Mouse (Mus musculus) left cerebral cortex, postnatal 14 days (tissue): Measurements from ENCODE around the gene Dync1li1. TPM values are rescaled to one million over a fixed set of nuclear protein-coding genes. Genes with fewer than 3 reads are reported as not detected.
"Not testable (repeated sequence)": the region's sequence is repeated elsewhere in the genome, so short reads cannot be mapped to it uniquely, and the experiment has no call there.

Experiments
- DNase-seq, 2 experiments: peaks; one replicate each; pipeline ENCODE4 v3.0.0; 2021 to 2022; ENCODE audit warnings: low spot score in 2 of 2, mixed read lengths in 1 of 2
- intact Hi-C: fragments of 180-260 bp; cut with DNase I; formaldehyde crosslinking; loops from one replicate; pipeline ENCODE4 v1.15.1; 2025
- total RNA-seq, 2 experiments: library from RNA; stranded (reverse); gene quantifications; 2 replicates each; pipeline ENCODE4 v1.2.3; 2021

Dync1li1 gene
- total RNA-seq, 2 experiments from 2014 or later: 101 to 105 TPM

- intact Hi-C loops: no loop called here
- DNase-seq: peak in 1 of 2 experiments; percentile 60
Measured at GRCm38 (mm10) chr9:114710345-114710744, 21.8 kb downstream of the Dync1li1 start.

GRCm38 (mm10) chr9:114713481-114713880 is 24.9 kb downstream of the Dync1li1 start:
- intact Hi-C loops: no loop called here
- no peak for DNase-seq

- intact Hi-C loops: no loop called here
- no peak for DNase-seq
Measured at GRCm38 (mm10) chr9:114716677-114717331, 28.2 kb downstream of the Dync1li1 start.

- intact Hi-C loops: loop anchor here (5.0 kb wide), 1 partner anchor 80 kb away; no protein-coding TSS in a partner anchor
- peak in 1 of 2 experiments; percentile 47 for DNase-seq
Measured at GRCm38 (mm10) chr9:114727315-114727714, 38.7 kb downstream of the Dync1li1 start.

- intact Hi-C loops: loop anchor here (5.0 kb wide), 1 partner anchor 81 kb away; no protein-coding TSS in a partner anchor
- DNase-seq: not testable (repeated sequence)
Measured at GRCm38 (mm10) chr9:114728432-114728831, 39.8 kb downstream of the Dync1li1 start.

- intact Hi-C loops: loop anchor here (5.0 kb wide), 1 partner anchor 83 kb away; no protein-coding TSS in a partner anchor
Measured at GRCm38 (mm10) chr9:114729911-114730805, 41.6 kb downstream of the Dync1li1 start.

GRCm38 (mm10) chr9:114731011-114731755 is 42.6 kb downstream of the Dync1li1 start, which contains the start of gene Cmtm6:
Gene Cmtm6 (plus strand): TSS chr9:114731116.
- peak; percentile 96 to 97 for DNase-seq
- intact Hi-C loops: no loop called here

More at GRCm38 (mm10) chr9:114729911-114730805, 41.6 kb downstream of the Dync1li1 start:
- no peak for DNase-seq

GRCm38 (mm10) chr9:114731871-114732682 is 43.5 kb downstream of the Dync1li1 start:
- intact Hi-C loops: no loop called here
- no peak for DNase-seq

GRCm38 (mm10) chr9:114733238-114733637 is 44.6 kb downstream of the Dync1li1 start:
- no peak for DNase-seq
- intact Hi-C loops: no loop called here

GRCm38 (mm10) chr9:114736442-114736841 is 47.9 kb downstream of the Dync1li1 start:
- no peak for DNase-seq
- intact Hi-C loops: no loop called here

- no peak for DNase-seq
- intact Hi-C loops: no loop called here
Measured at GRCm38 (mm10) chr9:114740336-114740735, 51.7 kb downstream of the Dync1li1 start.

- DNase-seq: no peak
- intact Hi-C loops: no loop called here
Measured at GRCm38 (mm10) chr9:114742731-114743130, 54.1 kb downstream of the Dync1li1 start.

GRCm38 (mm10) chr9:114745163-114745562 is 56.6 kb downstream of the Dync1li1 start:
- intact Hi-C loops: no loop called here
- DNase-seq: no peak

GRCm38 (mm10) chr9:114745654-114746053 is 57.1 kb downstream of the Dync1li1 start:
- DNase-seq: no peak
- intact Hi-C loops: no loop called here

GRCm38 (mm10) chr9:114747012-114747411 is 58.4 kb downstream of the Dync1li1 start:
- intact Hi-C loops: no loop called here
- DNase-seq: peak; percentile 30 to 75

GRCm38 (mm10) chr9:114747466-114747865 is 58.9 kb downstream of the Dync1li1 start:
- DNase-seq: no peak
- intact Hi-C loops: no loop called here

- intact Hi-C loops: no loop called here
- DNase-seq: no peak
Measured at GRCm38 (mm10) chr9:114751582-114751981, 63.0 kb downstream of the Dync1li1 start.

GRCm38 (mm10) chr9:114752311-114752710 is 63.7 kb downstream of the Dync1li1 start:
- intact Hi-C loops: no loop called here

More at GRCm38 (mm10) chr9:114752311-114752710, 63.7 kb downstream of the Dync1li1 start:
- DNase-seq: no peak
